Mouse (Mus musculus): ENCODE measurements around the gene Fam102b.

Fam102b gene

GRCm38 (mm10) chr3:108961226-108961625 is 66.2 kb downstream of the Fam102b start:
- DNase-seq (ENCODE audit: low spot score) = no peak

- no peak for DNase-seq (ENCODE audit: low spot score)
Measured at GRCm38 (mm10) chr3:108959680-108960295, 67.6 kb downstream of the Fam102b start.

GRCm38 (mm10) chr3:108957976-108958375 is 69.4 kb downstream of the Fam102b start:
- DNase-seq (ENCODE audit: low spot score) = no peak

GRCm38 (mm10) chr3:108940996-108941395 is 86.4 kb downstream of the Fam102b start:
- DNase-seq (ENCODE audit: low spot score) = no peak

GRCm38 (mm10) chr3:108940001-108940633 is 87.3 kb downstream of the Fam102b start, which contains the start of gene Gm9857:
Gm9857 (minus strand) TSS chr3:108940445.
- DNase-seq (ENCODE audit: low spot score) = peak; percentile 87

GRCm38 (mm10) chr3:108939573-108939972 is 87.8 kb downstream of the Fam102b start, which contains the start of gene Henmt1:
Henmt1 (plus strand) TSS chr3:108939873.
- DNase-seq (ENCODE audit: low spot score) = no peak

- DNase-seq (ENCODE audit: low spot score) = no peak
Measured at GRCm38 (mm10) chr3:108938691-108939090, 88.7 kb downstream of the Fam102b start.

- DNase-seq (ENCODE audit: low spot score) = no peak
Measured at GRCm38 (mm10) chr3:108933557-108933956, 93.8 kb downstream of the Fam102b start.

GRCm38 (mm10) chr3:108926308-108926707 is 101.1 kb downstream of the Fam102b start:
- no peak for DNase-seq (ENCODE audit: low spot score)

GRCm38 (mm10) chr3:108925677-108926076 is 101.7 kb downstream of the Fam102b start:
- no peak for DNase-seq (ENCODE audit: low spot score)

- no peak for DNase-seq (ENCODE audit: low spot score)
Measured at GRCm38 (mm10) chr3:108921822-108922221, 105.6 kb downstream of the Fam102b start.

All from testis, postnatal 14 days (tissue).